Mouse (Mus musculus): ENCODE results near the gene Cst11. TPM values are rescaled to one million over a fixed set of nuclear protein-coding genes. Genes with fewer than 3 reads are reported as not detected.

The Cst11 gene
- total RNA-seq, 2 experiments from 2014 or later, result not detected

Other genes starting within 250 kb of the Cst11 start
- gene Nxt1, start 98.9 kb downstream of the Cst11 start, total RNA-seq (2021), result 10 to 100 TPM; 12.5 to 13.5 TPM
- 10 to 100 TPM; 31.8 to 33.5 TPM for gene Gzf1, start 90.5 kb downstream of the Cst11 start, total RNA-seq (2021)
- 100 to 1,000 TPM; 322 to 323 TPM for gene Napb, start 39.0 kb downstream of the Cst11 start, total RNA-seq (2021)
- 1 to 10 TPM; 1.1 to 1.7 TPM for gene Cstl1, start 21.1 kb downstream of the Cst11 start, total RNA-seq (2021)
- not detected for gene 8030411F24Rik, start 10.5 kb upstream of the Cst11 start, total RNA-seq (2021)
- 1 to 10 TPM; 3.7 to 5.1 TPM for gene Cst12, start 17.9 kb upstream of the Cst11 start, total RNA-seq (2021)
- gene Cst8, start 27.3 kb upstream of the Cst11 start, total RNA-seq (2021), result not detected
- gene Cst13, start 48.6 kb upstream of the Cst11 start, total RNA-seq (2021), result not detected
- not detected for gene Cst9, start 63.6 kb upstream of the Cst11 start, total RNA-seq (2021)
- gene 9230104L09Rik, start 93.5 kb upstream of the Cst11 start, total RNA-seq (2021), result not detected
- 1,000 to 10,000 TPM; 2,533 to 2,626 TPM for gene Cst3, start 104.2 kb upstream of the Cst11 start, total RNA-seq (2021)
- not detected for gene Gm1330, start 231.8 kb upstream of the Cst11 start, total RNA-seq (2021)
- gene Gm10750, start 245.7 kb upstream of the Cst11 start, total RNA-seq (2021), result not detected

Measured in layer of hippocampus, adult 18-20 months (tissue).